Mouse (Mus musculus) colon, adult 2 months (tissue): ENCODE results near the gene Olfr889. TPM values are rescaled to one million over a fixed set of nuclear protein-coding genes. Genes with fewer than 3 reads are reported as not detected.

ENCODE experiments used
- polyA plus RNA-seq: library from polyadenylated mRNA; depleted of rRNA; stranded (reverse); fragments of >200 nt; gene quantifications from 2 replicates; pipeline ENCODE4 v1.2.3, GENCODE M21; 2012; rRNA removed

The Olfr889 gene
- not detected in 2 replicates for polyA plus RNA-seq

GRCm38 (mm10) chr9:38114898-38115297 lies at the start of gene Olfr889:
Olfr889 (plus strand) TSS chr9:38115198.

DNA sequence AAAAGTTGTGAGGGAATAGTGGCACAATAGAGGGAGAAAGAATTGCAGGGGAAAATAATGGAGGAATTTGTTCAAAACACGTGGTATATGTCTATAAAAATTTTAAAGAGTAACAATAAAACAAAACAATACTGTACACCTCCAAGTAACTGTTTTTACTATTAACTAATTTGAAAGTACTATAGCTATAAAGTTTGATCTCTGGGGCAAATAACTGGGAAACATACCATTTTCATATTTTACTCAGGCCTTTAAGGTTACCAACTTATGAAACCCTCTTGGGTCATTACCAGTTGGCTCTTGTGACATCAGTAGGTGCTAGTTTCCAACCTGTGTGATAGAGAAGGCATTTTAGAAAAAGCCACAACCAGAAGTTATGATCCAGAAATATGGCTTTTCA lies 31.2 kb upstream of the Olfr889 start, which contains the start of gene Olfr887:
Gene Olfr887, plus strand, starts transcription at position 301 of the 400 bp plus-strand sequence.

DNA sequence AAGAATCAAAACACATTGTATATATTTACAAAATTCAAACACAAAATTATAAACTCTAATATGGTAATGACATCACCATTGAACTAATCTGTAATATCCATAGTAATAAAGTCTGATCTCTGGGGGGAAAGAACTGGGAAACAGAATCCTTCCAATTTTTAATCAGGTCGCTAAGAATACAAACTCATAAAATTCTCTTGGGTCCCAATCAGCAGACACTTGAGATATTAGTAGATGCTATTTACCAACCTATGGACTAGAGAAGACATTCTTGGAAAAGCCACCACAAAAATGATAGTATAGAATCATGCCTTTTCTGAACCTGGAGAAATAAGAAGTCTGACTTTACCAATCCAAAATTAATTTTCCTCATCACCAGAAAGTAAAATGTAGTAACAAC lies 7.2 kb upstream of the Olfr889 start, which contains the start of gene Olfr888:
Gene Olfr888, plus strand, starts transcription at position 301 of the 400 bp plus-strand sequence.

DNA sequence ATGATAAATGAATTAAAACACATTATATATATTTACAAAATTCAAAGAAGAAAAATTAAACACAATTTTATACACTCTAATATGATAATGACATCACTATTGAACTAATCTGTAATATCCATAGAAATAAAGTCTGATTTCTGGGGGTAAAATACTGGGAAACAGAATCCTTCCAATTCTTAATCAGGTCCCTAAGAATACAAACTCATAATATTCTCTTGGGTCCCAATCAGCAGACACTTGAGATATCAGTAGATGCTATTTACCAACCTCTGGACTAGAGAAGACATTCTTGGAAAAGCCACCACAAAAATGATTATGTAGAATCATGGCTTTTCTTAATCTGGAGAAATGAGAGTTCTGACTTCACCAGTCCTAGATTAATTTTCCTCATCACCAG lies 27.2 kb downstream of the Olfr889 start, which contains the start of gene Olfr890:
Gene Olfr890, plus strand, starts transcription at position 301 of the 400 bp plus-strand sequence.

Other genes starting within 250 kb of the Olfr889 start
- not detected in 2 replicates for gene Olfr145, start 218.5 kb upstream of the Olfr889 start, polyA plus RNA-seq
- not detected in 2 replicates for gene Olfr878, start 197.4 kb upstream of the Olfr889 start, polyA plus RNA-seq
- not detected in 2 replicates for gene Olfr881, start 123.4 kb upstream of the Olfr889 start, polyA plus RNA-seq
- gene Olfr883, start 89.4 kb upstream of the Olfr889 start, polyA plus RNA-seq, result not detected in 2 replicates
- not detected in 2 replicates for gene Olfr884, start 68.6 kb upstream of the Olfr889 start, polyA plus RNA-seq
- gene Olfr885, start 53.9 kb upstream of the Olfr889 start, polyA plus RNA-seq, result not detected in 2 replicates
- not detected in 2 replicates for gene Olfr887, start 31.1 kb upstream of the Olfr889 start, polyA plus RNA-seq
- gene Olfr888, start 7.1 kb upstream of the Olfr889 start, polyA plus RNA-seq, result not detected in 2 replicates
- gene Olfr890, start 27.3 kb downstream of the Olfr889 start, polyA plus RNA-seq, result not detected in 2 replicates
- not detected in 2 replicates for gene Olfr891, start 65.6 kb downstream of the Olfr889 start, polyA plus RNA-seq
- gene Olfr893, start 93.2 kb downstream of the Olfr889 start, polyA plus RNA-seq, result not detected in 2 replicates
- not detected in 2 replicates for gene Olfr894, start 102.9 kb downstream of the Olfr889 start, polyA plus RNA-seq
- not detected in 2 replicates for gene Olfr143, start 137.6 kb downstream of the Olfr889 start, polyA plus RNA-seq
- not detected in 2 replicates for gene Olfr895, start 152.7 kb downstream of the Olfr889 start, polyA plus RNA-seq
- gene Olfr896-ps1, start 175.9 kb downstream of the Olfr889 start, polyA plus RNA-seq, result not detected in 2 replicates
- not detected in 2 replicates for gene Olfr25, start 213.9 kb downstream of the Olfr889 start, polyA plus RNA-seq
- gene Olfr898, start 233.2 kb downstream of the Olfr889 start, polyA plus RNA-seq, result not detected in 2 replicates